Mouse (Mus musculus): ENCODE results near the gene Enkur. TPM values are rescaled to one million over a fixed set of nuclear protein-coding genes. Genes with fewer than 3 reads are reported as not detected.
A peak's percentile ranks its signal among the peaks of the same experiment; 100 is the strongest.

The Enkur gene
- polyA plus RNA-seq, 1 experiment from 2014 or later = 3.9 TPM

DNA sequence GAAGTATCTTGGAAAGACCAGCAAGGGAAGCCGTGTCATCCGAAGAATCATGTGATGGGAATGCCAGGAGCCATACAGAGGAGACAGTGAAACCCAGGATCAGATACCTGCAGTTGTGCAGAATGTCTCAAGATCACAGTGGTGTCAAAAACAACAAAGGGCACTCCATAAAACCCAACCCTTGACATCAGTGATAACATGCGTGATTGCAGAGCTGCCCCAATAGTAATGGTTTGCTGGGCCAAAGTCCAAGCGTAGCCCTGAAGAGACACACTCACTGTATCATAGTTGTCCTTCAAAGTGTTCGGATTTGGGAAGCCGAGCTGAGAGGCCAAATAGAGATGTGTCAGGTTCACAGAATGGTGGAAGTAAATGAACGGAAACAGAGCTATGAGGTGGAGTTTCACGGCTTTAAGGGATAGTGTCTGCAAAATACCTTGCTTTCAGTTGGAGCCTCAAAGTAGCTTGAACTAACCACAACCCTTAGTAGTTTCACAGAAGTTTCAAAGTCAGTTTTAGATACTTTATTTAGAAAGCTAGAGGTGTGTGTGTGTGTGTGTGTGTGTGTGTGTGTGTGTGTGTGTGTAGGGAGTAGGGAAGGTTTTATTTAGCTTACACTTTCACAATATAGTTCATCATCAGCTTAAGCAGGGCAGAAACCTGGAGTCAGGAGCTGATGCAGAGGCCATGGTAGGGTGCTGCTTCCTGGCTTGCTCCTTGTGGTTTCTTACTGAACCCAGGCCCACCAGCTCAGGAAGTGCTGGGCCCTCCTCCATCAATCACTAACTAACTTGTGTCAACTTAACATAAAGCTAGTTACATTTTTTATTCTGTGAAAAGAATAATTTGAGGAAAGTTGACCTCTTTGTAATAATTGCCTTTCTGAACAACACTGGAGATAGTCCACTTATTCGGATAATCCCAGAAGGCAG lies 17.6 kb upstream of the Enkur start:
- Histone ChIP-seq H3K9me3 (replicated peaks) (no peaks in the 10 kb centered on the region), H3K27me3 (no peaks in the 10 kb centered on the region), H3K4me1 (no peaks in the 10 kb centered on the region), H3K27ac (no peak overlapping the region), H3K4me3 (no peak overlapping the region), H3K9ac (no peak overlapping the region), H3K4me2 (replicated peaks) (no peak overlapping the region), H3K36me3 (no peaks in the 10 kb centered on the region)
- ATAC-seq (ENCODE audit: low FRiP score) = no peak
- WGBS = 94% methylated on average over 9 of the region's 9 CpGs

DNA sequence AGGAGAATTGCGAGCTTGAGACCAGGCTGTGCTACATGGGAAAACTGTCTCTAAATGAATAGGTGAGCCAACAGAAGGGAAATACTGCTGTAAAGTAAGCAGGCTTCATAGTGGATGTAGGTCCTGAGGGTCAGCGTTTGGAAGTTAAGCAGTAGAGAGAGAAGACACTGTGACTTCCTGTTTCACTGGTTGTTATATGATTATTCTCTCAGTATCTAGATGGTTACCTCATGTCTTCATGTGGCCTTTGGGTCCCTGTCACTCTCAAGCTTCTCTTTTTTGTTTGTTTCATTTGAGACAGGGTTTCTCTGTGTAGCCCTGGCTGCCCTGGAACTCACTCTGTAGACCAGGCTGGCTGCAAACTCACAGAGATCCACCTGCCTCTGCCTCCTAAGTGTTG lies 10.1 kb upstream of the Enkur start:
- Histone ChIP-seq H3K27ac (no peak overlapping the region), H3K4me1 (no peaks in the 10 kb centered on the region), H3K4me2 (replicated peaks) (no peak overlapping the region), H3K9me3 (replicated peaks) (no peaks in the 10 kb centered on the region), H3K36me3 (peaks cover 17% of the 10 kb centered on the region), H3K27me3 (no peaks in the 10 kb centered on the region), H3K4me3 (no peak overlapping the region), H3K9ac (no peak overlapping the region)
- no peak for ATAC-seq (ENCODE audit: low FRiP score)
- 96% methylated on average over 2 of the region's 2 CpGs for WGBS

DNA sequence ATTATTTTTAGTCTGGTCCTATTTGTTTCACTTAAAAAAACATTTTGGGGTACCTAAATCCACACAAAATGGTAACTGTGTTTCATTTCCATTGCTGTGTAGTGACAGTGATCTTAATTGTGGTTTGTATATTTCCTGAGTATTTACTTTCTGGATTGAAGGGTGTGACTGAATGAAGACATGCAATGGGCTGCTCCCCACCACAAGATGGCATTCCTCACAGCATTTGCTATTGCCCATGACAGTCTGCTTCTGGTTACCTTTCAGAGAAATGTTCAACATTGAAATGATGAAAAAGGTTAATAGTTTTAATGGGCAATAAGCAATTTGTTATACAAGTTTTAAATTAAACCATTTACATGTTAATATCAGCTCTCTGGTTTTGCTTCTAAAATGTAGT lies 9.2 kb upstream of the Enkur start:
- Histone ChIP-seq H3K27ac (no peak overlapping the region), H3K36me3 (peaks cover 17% of the 10 kb centered on the region), H3K4me1 (no peaks in the 10 kb centered on the region), H3K4me3 (no peak overlapping the region), H3K9ac (no peak overlapping the region), H3K9me3 (replicated peaks) (no peaks in the 10 kb centered on the region), H3K4me2 (replicated peaks) (no peak overlapping the region), H3K27me3 (no peaks in the 10 kb centered on the region)
- no peak for ATAC-seq (ENCODE audit: low FRiP score)

DNA sequence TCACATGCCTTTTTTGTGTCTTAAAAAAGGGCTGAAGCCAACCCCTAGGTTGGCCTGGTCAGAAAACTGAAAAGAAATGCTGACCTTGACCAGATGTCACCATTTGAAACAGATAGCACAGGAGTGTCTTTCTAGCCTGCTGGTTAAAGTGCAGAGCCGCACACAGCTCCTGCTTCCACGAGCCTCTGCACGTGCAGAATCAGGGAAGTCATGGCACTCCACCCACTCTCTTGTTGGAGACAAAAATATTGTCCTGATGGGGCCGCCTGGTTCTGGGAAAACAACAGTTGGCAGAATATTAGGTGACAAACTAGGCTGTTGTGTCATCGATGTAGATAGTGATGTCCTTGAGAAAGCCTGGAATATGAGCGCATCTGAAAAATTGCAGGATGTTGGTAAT lies 6.2 kb upstream of the Enkur start:
- Histone ChIP-seq H3K4me1 (peaks cover 4% of the 10 kb centered on the region), H3K4me3 (no peak overlapping the region), H3K9me3 (replicated peaks) (no peaks in the 10 kb centered on the region), H3K36me3 (peaks cover 14% of the 10 kb centered on the region), H3K27ac (no peak overlapping the region), H3K27me3 (no peaks in the 10 kb centered on the region), H3K4me2 (replicated peaks) (no peak overlapping the region), H3K9ac (no peak overlapping the region)
- 87% methylated on average over 6 of the region's 6 CpGs for WGBS
- no peak for ATAC-seq (ENCODE audit: low FRiP score)

DNA sequence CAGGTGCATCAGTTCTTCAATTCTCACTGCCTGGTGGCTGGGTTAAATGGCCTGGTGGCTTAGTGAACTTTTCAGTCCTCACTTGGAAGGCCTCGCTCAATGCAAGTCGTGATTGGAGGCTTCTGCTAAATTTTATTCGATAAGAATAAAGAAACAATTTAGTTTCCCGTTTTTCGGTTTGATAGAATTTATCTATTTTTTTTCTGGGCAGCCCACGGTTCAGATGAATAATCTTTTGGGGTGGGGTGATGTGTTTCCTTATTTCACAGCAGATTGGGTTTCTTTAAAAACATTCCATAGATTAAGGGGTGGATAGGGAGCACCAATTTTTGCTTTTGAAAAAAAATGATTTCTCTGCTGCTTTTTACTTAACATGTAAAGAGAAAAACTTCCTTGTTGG lies 1.1 kb upstream of the Enkur start:
- Histone ChIP-seq H3K4me3 (peak overlapping the region; percentile 64), H3K27me3 (no peaks in the 10 kb centered on the region), H3K4me2 (replicated peaks) (peak overlapping the region; percentile 76), H3K9ac (peak overlapping the region; percentile 70), H3K9me3 (replicated peaks) (no peaks in the 10 kb centered on the region), H3K4me1 (peaks cover 11% of the 10 kb centered on the region), H3K36me3 (no peaks in the 10 kb centered on the region), H3K27ac (no peak overlapping the region)
- 51% methylated on average over 6 of the region's 6 CpGs for WGBS
- no peak for ATAC-seq (ENCODE audit: low FRiP score)

DNA sequence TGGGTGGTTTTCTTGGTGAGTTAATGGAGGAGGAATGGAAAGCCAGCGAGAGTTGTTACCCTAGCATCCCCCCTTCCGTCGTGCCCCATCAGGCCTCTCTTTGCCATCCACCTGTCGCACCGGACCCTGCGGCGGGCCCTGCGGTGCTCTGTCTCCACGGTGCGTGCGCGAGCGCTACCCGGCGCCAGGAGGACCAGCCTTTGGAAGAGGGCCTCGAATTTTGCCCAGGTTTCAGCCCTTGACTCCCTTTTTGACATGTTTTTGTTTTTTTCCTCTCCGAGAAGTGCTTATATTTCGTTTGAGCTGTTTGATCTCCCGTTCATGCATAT lies 630 bp upstream of the Enkur start:
- Histone ChIP-seq H3K36me3 (no peaks in the 10 kb centered on the region), H3K27me3 (no peaks in the 10 kb centered on the region), H3K9me3 (replicated peaks) (no peaks in the 10 kb centered on the region), H3K4me2 (replicated peaks) (peak overlapping the region; percentile 76), H3K9ac (peak overlapping the region; percentile 70), H3K4me1 (peaks cover 11% of the 10 kb centered on the region), H3K27ac (peak overlapping the region; percentile 81; the same call in 1 of the 2 replicates), H3K4me3 (peak overlapping the region; percentile 64)
- WGBS = under 1% methylated on average over 19 of the region's 19 CpGs
- peak; percentile 93 for ATAC-seq (ENCODE audit: low FRiP score)

DNA sequence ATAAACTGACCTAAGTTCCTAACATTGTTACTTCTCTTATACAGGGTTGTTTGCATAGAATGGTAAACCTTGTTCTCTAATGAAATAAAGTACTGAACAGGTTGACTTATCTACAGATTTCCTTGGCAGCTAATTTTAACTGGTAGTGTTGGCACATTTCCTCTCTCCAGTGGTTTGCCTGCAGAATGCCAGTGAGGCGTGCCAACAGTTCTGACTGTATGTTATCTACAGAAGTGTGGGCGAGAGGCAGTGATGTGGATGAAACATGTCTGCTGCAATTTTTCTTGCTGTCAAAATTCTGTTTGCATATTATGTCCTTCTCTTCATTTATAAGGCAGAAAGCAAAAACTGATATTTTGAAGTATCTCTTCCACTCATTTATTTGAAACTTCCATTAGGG lies 2.4 kb downstream of the Enkur start:
- Histone ChIP-seq H3K27me3 (no peaks in the 10 kb centered on the region), H3K4me2 (replicated peaks) (no peak overlapping the region), H3K9ac (no peak overlapping the region), H3K27ac (no peak overlapping the region), H3K4me1 (peaks cover 11% of the 10 kb centered on the region), H3K4me3 (no peak overlapping the region), H3K9me3 (replicated peaks) (no peaks in the 10 kb centered on the region), H3K36me3 (no peaks in the 10 kb centered on the region)
- WGBS = 90% methylated on average over 2 of the region's 2 CpGs
- ATAC-seq (ENCODE audit: low FRiP score) = no peak

DNA sequence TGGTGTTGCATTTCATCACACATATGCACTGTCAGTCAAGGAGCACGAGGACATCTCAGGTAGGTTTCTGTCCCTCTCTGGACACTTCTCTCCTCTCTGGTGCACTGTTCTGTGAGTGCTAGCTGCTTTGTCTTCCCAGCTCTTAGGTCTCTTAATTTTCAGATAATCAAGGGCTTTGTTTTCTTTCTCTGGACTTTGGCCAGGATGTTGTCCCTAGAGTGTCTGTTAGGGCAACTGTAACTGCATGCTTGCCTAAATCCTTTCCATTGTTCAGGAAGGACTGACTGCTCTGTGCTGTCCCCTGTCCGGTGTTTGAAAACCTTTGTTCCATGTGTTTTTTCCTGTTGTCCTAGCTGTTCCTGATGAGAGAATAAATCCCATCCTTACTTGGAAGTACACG lies 6.1 kb downstream of the Enkur start:
- H3K4me1 ChIP-seq = no peaks in the 10 kb centered on the region
- no peak for ATAC-seq (ENCODE audit: low FRiP score)
- no peak overlapping the region for H3K9ac ChIP-seq
- no peak overlapping the region for H3K4me3 ChIP-seq
- no peaks in the 10 kb centered on the region for H3K36me3 ChIP-seq
- H3K4me2 ChIP-seq (replicated peaks) = no peak overlapping the region
- no peaks in the 10 kb centered on the region for H3K27me3 ChIP-seq
- WGBS = 66% methylated on average over 3 of the region's 3 CpGs
- H3K27ac ChIP-seq = no peak overlapping the region
- H3K9me3 ChIP-seq (replicated peaks) = no peaks in the 10 kb centered on the region

DNA sequence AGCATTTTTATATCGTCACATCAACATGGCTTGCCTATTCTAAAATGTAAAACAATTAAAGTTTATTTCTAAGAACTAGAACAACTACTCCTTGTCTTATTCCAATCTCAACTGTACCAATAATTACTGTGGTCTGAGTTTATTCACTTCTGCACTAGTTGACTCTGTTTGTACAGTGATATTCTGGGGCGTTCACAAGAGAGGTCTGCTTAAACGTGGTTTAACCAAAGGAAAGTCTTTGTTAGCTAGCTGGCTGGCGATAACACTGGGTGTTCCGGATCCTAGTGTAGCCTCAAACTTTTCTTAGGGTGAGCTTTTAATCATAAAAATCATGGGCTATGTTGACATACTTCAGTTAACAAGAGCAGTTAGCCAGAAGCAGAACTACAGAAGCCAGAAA lies 9.9 kb downstream of the Enkur start:
- WGBS = 88% methylated on average over 5 of the region's 5 CpGs

DNA sequence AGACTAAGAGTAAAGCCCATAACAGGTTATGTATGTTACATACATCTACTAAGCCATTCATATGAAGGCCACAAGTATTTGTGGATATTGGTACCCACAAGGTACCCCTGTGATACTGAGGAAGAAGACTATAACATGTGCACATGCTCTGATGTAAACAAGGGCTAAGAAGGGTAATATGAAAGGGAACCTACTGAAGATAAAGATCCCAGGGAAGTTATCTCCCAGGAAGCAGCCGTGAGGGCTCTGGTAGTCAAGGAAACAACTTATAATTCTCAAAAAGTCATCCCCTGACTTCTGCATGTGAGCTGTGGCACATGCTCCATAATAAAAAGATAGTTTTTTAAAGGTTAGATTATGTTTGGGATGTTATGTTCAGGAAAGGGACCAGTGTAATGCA lies 13.9 kb downstream of the Enkur start:
- no peak overlapping the region for H3K4me3 ChIP-seq
- no peaks in the 10 kb centered on the region for H3K36me3 ChIP-seq
- no peak for ATAC-seq (ENCODE audit: low FRiP score)
- H3K27me3 ChIP-seq = no peaks in the 10 kb centered on the region
- no peak overlapping the region for H3K27ac ChIP-seq
- H3K4me2 ChIP-seq (replicated peaks) = no peak overlapping the region
- no peaks in the 10 kb centered on the region for H3K9me3 ChIP-seq (replicated peaks)
- 79% methylated on average over 1 of the region's 1 CpGs for WGBS
- H3K9ac ChIP-seq = no peak overlapping the region
- no peaks in the 10 kb centered on the region for H3K4me1 ChIP-seq

More for the DNA sequence above, 9.9 kb downstream of the Enkur start:
- Histone ChIP-seq H3K4me3 (no peak overlapping the region), H3K4me1 (no peaks in the 10 kb centered on the region), H3K27ac (no peak overlapping the region), H3K36me3 (no peaks in the 10 kb centered on the region), H3K4me2 (replicated peaks) (no peak overlapping the region), H3K9ac (no peak overlapping the region), H3K27me3 (no peaks in the 10 kb centered on the region), H3K9me3 (replicated peaks) (no peaks in the 10 kb centered on the region)
- no peak for ATAC-seq (ENCODE audit: low FRiP score)

DNA sequence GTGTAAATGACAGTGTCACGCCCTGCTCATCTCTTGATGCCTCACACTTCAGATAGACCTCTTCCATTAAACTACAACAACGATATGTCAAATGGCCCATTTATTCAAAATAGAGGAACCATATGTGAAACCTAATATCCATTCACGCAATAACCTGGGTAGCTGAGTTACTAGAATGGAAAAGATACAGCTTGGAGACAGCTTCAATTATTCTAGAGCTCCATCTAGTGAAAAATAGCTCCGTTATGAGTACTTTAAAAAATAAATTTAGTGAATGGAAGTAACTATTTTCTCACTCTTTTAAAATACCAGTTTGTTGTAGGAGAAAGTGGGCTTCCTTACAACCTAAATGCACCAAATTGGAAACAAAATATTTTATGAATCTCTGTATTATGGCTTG lies 16.6 kb downstream of the Enkur start:
- Histone ChIP-seq H3K9ac (no peak overlapping the region), H3K4me1 (no peaks in the 10 kb centered on the region), H3K9me3 (replicated peaks) (no peaks in the 10 kb centered on the region), H3K27me3 (no peaks in the 10 kb centered on the region), H3K4me3 (no peak overlapping the region), H3K36me3 (no peaks in the 10 kb centered on the region), H3K4me2 (replicated peaks) (no peak overlapping the region), H3K27ac (no peak overlapping the region)
- no peak for ATAC-seq (ENCODE audit: low FRiP score)
- whole genome bisulfite sequencing = 75% methylated on average over 4 of the region's 4 CpGs

DNA sequence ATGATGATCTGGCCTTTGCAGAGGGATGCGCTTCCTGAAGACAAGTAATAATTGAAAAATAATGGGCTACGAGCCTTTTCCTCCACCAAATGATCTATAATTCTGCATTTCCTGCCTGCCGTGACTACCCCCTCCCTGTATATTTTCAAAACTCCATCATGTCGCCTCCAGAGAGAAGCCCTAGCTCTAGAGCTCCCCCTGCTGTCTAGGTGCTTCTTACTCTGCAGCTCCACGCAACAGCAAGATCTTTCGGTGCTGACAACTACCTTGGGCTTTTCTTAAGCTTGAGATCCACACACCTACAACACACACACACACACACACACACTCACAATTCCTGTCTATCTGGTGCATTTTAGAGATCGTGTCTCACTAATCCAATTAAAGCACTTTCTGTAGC lies 17.6 kb downstream of the Enkur start:
- H3K36me3 ChIP-seq = no peaks in the 10 kb centered on the region
- no peak overlapping the region for H3K9ac ChIP-seq
- H3K4me3 ChIP-seq = no peak overlapping the region
- H3K4me2 ChIP-seq (replicated peaks) = no peak overlapping the region
- no peak overlapping the region for H3K27ac ChIP-seq
- no peak for ATAC-seq (ENCODE audit: low FRiP score)
- H3K4me1 ChIP-seq = no peaks in the 10 kb centered on the region
- WGBS = 53% methylated on average over 7 of the region's 7 CpGs
- H3K27me3 ChIP-seq = no peaks in the 10 kb centered on the region
- H3K9me3 ChIP-seq (replicated peaks) = no peaks in the 10 kb centered on the region

DNA sequence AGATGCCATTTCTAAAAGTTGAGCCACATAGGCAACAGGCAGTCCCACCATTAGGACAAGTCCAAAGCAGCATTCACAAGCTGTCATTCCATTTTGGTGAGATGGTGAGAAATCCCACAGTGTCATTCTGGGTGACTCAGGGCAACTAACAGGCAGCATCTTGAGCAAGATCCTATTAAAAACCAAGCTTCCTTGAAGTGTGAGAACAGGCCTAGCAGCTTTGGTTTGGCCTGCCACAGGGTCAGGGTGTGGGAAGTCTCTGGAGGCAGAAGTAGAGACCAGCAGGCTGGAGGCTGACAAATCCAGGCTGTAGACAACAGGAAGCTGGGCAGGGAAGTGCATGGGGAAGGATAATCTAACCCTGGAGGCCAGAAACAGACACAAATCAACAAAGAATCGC lies 22.4 kb downstream of the Enkur start:
- no peak overlapping the region for H3K4me3 ChIP-seq
- no peak overlapping the region for H3K9ac ChIP-seq
- no peak overlapping the region for H3K27ac ChIP-seq
- no peak overlapping the region for H3K4me2 ChIP-seq (replicated peaks)
- 76% methylated on average over 1 of the region's 1 CpGs for WGBS
- no peaks in the 10 kb centered on the region for H3K9me3 ChIP-seq (replicated peaks)
- no peaks in the 10 kb centered on the region for H3K4me1 ChIP-seq
- no peak for ATAC-seq (ENCODE audit: low FRiP score)
- no peaks in the 10 kb centered on the region for H3K27me3 ChIP-seq
- H3K36me3 ChIP-seq = no peaks in the 10 kb centered on the region
